Mouse (Mus musculus): ENCODE results near the gene Fasl. TPM values are rescaled to one million over a fixed set of nuclear protein-coding genes. Genes with fewer than 3 reads are reported as not detected.

Fasl gene
- polyA plus RNA-seq, 1 experiment: 1.1 TPM

DNA sequence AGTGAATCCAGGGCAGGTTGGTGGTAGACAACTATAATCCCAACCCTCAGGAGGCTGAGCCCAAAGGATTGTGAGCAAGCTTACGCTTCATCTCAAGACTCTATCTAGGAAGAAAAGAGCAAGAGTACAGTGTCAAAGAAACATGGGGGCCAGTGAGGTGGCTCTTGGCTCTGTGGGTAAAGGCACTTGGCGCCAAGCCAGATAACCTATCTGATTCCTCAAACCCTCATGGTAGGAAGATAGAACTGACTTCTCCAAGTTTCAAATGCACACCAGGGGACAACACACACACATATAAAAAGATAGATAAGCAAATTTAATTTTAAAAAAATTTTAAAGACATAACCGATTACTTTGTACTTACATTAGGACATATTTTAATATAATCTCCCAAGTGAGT lies 52.0 kb downstream of the Fasl start:
- H3K27me3 ChIP-seq (ENCODE audit: control insufficient read depth, insufficient read depth, low read length): no peaks in the 10 kb centered on the region
- WGBS: 78% methylated on average over 3 of the region's 3 CpGs

DNA sequence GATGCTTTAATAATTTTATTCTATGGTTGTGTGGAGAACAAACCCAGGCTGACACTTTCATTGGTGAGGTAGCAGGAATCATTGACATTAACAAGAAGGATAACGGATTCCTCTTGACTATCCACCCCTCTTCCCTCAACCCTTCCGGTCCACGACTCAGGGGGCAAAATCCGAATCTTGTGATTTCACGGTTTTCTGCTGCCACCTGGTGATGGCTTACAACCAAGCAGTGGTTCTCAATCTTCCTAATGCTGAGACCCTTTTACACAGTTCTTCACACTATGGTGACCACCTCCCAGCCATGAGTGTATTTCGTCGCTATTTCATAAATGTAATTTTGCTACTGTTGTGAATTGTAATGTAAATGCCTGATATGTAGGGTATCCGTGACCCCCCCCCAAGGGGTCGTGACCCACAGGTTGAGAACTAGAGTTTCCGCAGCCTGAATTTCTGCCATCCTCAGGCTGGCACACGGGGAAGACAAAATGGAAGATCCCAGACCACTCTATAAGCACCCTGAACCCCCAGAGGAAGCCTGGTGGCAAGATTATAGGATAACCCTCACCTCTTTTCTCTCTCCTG lies 52.7 kb downstream of the Fasl start:
- peak; percentile 53 for DNase-seq (ENCODE audit: low read depth in 1 of 2, low spot score in 2 of 2)
- H3K27me3 ChIP-seq (ENCODE audit: control insufficient read depth, insufficient read depth, low read length): no peaks in the 10 kb centered on the region
- TF ChIP-seq POLR2A (IDR thresholded peaks at IDR 0.05; ENCODE audit: low read depth, low read length): no peak
- TF ChIP-seq CTCF (IDR thresholded peaks at IDR 0.05; ENCODE audit: extremely low read depth, insufficient read depth, insufficient read length, insufficient replicate concordance): peak; percentile 59; the same call in 1 of the 2 replicates
- WGBS: 36% methylated on average over 11 of the region's 11 CpGs
- no peak overlapping the region for H3K4me3 ChIP-seq (ENCODE audit: extremely low read depth, insufficient read depth, insufficient read length)
- no peak overlapping the region for H3K27ac ChIP-seq (ENCODE audit: insufficient read depth, low read length)
- H3K4me1 ChIP-seq (ENCODE audit: control insufficient read depth, insufficient read depth, insufficient read length): peaks cover 3% of the 10 kb centered on the region; the same call in 1 of the 2 replicates
- no peaks in the 10 kb centered on the region for H3K36me3 ChIP-seq (ENCODE audit: control insufficient read depth, insufficient read depth, low read length)

More for the DNA sequence above, 52.0 kb downstream of the Fasl start:
- DNase-seq (ENCODE audit: low read depth in 1 of 2, low spot score in 2 of 2): no peak
- Histone ChIP-seq H3K36me3 (ENCODE audit: control insufficient read depth, insufficient read depth, low read length) (no peaks in the 10 kb centered on the region), H3K27ac (ENCODE audit: insufficient read depth, low read length) (no peak overlapping the region), H3K4me1 (ENCODE audit: control insufficient read depth, insufficient read depth, insufficient read length) (peaks cover 3% of the 10 kb centered on the region; the same call in 1 of the 2 replicates), H3K4me3 (ENCODE audit: extremely low read depth, insufficient read depth, insufficient read length) (no peak overlapping the region)
- TF ChIP-seq CTCF (IDR thresholded peaks at IDR 0.05; ENCODE audit: extremely low read depth, insufficient read depth, insufficient read length, insufficient replicate concordance) (no peak), POLR2A (IDR thresholded peaks at IDR 0.05; ENCODE audit: low read depth, low read length) (no peak)

- H3K27ac ChIP-seq (ENCODE audit: insufficient read depth, low read length): peak overlapping the region; percentile 63
- H3K27me3 ChIP-seq (ENCODE audit: control insufficient read depth, insufficient read depth, low read length): no peaks in the 10 kb centered on the region
- TF ChIP-seq CTCF (IDR thresholded peaks at IDR 0.05; ENCODE audit: extremely low read depth, insufficient read depth, insufficient read length, insufficient replicate concordance): no peak
- no peak for TF ChIP-seq POLR2A (IDR thresholded peaks at IDR 0.05; ENCODE audit: low read depth, low read length)
- peak overlapping the region; percentile 63 for H3K4me3 ChIP-seq (ENCODE audit: extremely low read depth, insufficient read depth, insufficient read length)
- peaks cover 3% of the 10 kb centered on the region; the same call in 1 of the 2 replicates for H3K4me1 ChIP-seq (ENCODE audit: control insufficient read depth, insufficient read depth, insufficient read length)
- no peaks in the 10 kb centered on the region for H3K36me3 ChIP-seq (ENCODE audit: control insufficient read depth, insufficient read depth, low read length)
- 3% methylated on average over 14 of the region's 14 CpGs for WGBS
- DNase-seq (ENCODE audit: low read depth in 1 of 2, low spot score in 2 of 2): no peak
Measured at GRCm38 (mm10) chr1:161734741-161735211, 53.5 kb downstream of the Fasl start.

DNA sequence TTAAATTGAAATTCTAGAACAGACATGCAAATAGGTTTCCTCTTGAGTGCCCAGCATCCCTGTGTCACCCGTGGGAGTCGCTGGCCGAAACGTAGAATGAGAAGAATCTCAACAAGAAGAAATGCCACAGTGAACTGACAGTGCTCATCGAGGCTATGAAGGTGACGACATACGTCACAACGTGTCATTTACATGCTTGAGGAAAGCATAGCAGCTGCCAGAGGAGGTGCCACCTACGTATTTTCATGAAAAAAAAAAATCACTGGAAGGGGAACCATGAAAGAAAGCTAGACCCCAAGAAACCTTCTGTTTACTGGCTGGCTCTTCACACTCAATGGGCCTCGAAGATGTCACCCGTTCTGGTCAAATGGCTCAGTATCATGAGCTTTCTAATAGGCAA lies 54.0 kb downstream of the Fasl start:
- H3K36me3 ChIP-seq (ENCODE audit: control insufficient read depth, insufficient read depth, low read length): no peaks in the 10 kb centered on the region
- peak in 1 of 2 experiments; percentile 73 for DNase-seq (ENCODE audit: low read depth in 1 of 2, low spot score in 2 of 2)
- peak overlapping the region; percentile 63; the same call in 1 of the 2 replicates for H3K27ac ChIP-seq (ENCODE audit: insufficient read depth, low read length)
- H3K4me3 ChIP-seq (ENCODE audit: extremely low read depth, insufficient read depth, insufficient read length): peak overlapping the region; percentile 1; the same call in 1 of the 2 replicates
- H3K27me3 ChIP-seq (ENCODE audit: control insufficient read depth, insufficient read depth, low read length): no peaks in the 10 kb centered on the region
- 34% methylated on average over 11 of the region's 11 CpGs for WGBS
- TF ChIP-seq POLR2A (IDR thresholded peaks at IDR 0.05; ENCODE audit: low read depth, low read length) (no peak), CTCF (IDR thresholded peaks at IDR 0.05; ENCODE audit: extremely low read depth, insufficient read depth, insufficient read length, insufficient replicate concordance) (no peak)
- peaks cover 3% of the 10 kb centered on the region; the same call in 1 of the 2 replicates for H3K4me1 ChIP-seq (ENCODE audit: control insufficient read depth, insufficient read depth, insufficient read length)

Other genes with a start within 250 kb of the Fasl start
- 2.5 and 3.1 TPM in 2 replicates for gene Suco, start 88.2 kb upstream of the Fasl start, polyA plus RNA-seq (2012; rRNA removed)
- 10.2 and 10.7 TPM in 2 replicates for gene Pigc, start 180.7 kb upstream of the Fasl start, polyA plus RNA-seq (2012; rRNA removed)
- gene 4930558K02Rik, start 191.1 kb upstream of the Fasl start, polyA plus RNA-seq (2012; rRNA removed): not detected in 2 replicates

Measured in spleen, adult 2 months (tissue).